Mouse (Mus musculus) gonadal fat pad, adult 2 months (tissue): ENCODE measurements around the gene Spns2. TPM values are rescaled to one million over a fixed set of nuclear protein-coding genes. Genes with fewer than 3 reads are reported as not detected.

ENCODE experiments used
- DNase-seq: peaks from one replicate; pipeline ENCODE4 v3.0.0-alpha.2; 2012; ENCODE audit warnings: low read depth
- polyA plus RNA-seq: library from polyadenylated mRNA; depleted of rRNA; stranded (reverse); fragments of >200 nt; gene quantifications from 2 replicates; pipeline ENCODE4 v1.2.3, GENCODE M21; 2012

The Spns2 gene
- polyA plus RNA-seq, 1 experiment, result 22.5 TPM

GRCm38 (mm10) chr11:72500139-72500538 lies 10.4 kb upstream of the Spns2 start:
- DNase-seq, result no peak

DNA sequence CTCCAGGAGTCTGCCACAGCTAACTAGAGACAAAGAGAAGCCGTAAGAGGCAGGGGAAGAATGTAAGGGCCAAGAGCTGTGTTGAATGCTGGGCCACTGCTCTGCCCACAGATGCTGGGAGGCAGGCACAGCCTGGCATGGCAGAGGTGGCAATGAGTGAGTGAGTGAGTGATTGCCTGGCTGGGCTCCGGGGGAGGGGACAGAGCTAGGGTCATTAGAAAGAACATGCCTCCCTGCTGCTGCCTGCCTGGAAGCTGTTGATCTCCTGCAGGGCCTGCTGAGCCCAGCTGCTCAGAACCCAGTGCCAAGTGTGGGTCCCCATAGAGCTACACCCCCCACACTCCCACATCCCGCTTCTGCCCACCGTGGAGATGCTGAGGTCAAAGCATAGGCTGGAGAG lies 7.7 kb upstream of the Spns2 start:
- DNase-seq, result no peak

- no peak for DNase-seq
Measured at GRCm38 (mm10) chr11:72496775-72497174, 7.1 kb upstream of the Spns2 start.

DNA sequence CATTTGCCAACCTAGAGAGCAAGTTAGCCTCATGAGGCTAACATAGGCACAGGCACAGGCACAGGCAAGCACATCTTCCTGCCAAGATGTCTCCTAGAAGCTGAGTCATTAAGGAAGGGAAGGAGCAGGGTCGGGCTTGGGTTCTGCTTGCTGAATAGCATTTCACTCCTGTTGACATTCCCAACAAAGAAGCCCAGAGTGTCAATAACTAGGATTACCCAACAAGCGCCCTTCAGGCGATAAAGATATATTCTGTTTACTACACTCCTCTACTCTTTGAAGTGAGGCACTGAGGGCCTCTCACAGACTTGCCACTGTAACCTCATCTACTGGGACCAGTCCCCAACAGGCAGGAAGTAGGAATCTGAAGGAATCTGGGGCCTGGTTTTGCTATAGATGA lies 6.4 kb upstream of the Spns2 start:
- DNase-seq, result no peak

DNA sequence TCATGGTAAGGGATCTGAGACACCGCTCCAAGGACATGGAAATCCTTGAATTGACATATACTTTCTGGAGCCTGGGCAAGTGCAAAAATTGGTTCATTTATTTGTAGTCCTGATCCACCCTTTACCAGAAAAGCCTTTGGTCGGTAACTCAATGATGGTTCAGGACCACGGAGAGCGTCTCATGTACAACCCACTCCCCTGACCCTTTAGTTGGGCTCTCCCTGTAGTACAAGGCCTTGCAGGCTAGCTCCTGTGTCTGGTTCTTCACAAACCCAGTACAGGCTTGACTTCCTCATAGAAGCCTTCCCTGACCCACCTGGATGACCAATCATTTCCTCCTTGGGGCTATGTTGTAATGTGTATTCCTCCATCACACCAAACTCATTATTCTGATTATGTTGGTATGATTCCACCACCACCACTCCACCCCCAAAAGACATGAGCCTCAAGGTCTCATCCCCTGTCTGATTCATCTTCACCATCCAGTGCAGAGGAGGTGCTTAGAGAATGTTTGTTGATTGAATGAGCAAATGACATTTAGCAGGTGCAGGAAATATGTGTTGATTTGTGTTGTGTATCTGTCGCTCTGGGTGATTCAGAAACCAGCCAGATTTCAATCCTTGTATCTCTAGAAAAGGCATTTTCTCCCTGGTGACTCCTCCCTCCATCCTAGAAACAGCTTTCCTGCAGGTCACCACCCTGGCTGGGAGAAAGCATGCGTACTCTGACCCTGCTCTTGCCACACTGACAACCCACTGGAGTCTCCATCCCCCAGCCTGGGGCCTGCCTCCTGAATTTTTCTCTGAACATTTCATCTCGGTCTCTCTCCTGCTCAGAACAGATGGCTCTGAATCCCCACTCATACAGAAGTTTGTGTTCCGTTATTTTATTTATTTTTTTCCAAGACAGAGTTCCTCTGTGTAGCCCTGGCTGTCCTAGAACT lies 4.6 kb upstream of the Spns2 start:
- no peak for DNase-seq

DNA sequence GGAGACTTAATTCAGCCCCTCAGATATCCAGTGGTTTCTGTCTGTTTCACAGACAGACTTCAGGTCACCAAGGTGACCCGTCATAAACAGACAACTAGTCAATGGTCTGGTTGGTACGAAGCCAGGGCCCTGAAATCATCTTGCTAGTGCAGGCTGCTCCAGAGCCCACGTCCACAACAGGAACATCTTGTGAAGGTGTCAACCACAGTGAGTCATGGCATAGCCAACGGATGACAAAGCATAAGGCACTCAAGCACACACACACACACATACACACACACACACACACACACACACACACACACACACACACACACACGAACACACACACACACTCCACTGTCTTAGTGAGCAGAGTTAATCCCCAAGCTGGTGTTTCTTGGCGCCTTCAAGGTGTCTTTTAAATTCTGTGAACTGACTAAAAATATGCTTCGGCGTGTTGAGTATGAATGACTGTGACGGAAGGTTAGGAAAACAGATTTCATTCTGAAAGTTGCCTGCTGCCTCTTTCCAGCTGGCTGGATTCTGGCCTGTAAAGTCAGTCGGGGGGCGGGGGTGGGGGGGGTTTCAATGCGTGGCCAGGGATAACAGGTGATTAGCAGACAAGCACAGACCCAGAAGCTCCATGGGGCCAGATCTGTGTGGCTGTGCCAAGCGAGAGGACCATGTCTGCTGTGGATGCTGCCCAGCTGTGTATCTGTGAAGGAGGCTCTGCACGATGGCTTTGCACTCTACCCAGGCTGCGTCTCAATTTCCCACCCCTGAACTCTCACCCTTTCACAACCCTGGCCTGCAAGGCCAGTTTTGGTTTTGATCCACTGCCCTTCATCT lies 1.6 kb upstream of the Spns2 start:
- no peak for DNase-seq

GRCm38 (mm10) chr11:72489397-72489796 lies 307 bp downstream of the Spns2 start:
- DNase-seq, result no peak

DNA sequence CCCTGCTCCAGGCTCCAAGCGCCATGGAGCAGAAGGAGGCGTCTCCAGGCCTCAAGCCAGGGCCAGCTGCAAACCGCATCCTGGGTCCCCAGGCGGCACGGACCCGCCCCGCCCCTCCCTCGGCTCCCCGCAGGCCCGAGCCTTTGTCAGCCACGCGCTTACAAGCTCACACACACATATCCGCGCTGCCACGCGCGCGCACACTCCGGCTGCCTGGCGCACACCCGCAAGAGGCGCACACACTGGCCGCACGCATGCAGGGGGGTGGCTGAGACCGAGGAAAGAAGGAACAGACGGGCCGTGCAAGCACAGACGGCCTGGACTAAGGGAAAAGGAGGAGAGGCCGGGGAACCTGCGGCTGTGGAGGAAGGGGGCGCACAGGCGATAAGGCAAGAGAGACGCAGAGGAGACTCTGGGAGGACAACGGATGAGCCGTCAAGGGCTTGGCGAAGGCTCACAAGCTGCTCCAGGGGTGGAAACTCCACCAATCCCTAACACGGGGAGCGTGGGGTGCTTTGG lies 892 bp downstream of the Spns2 start:
- no peak for DNase-seq

- no peak for DNase-seq
Measured at GRCm38 (mm10) chr11:72487739-72488138, 2.0 kb downstream of the Spns2 start.

GRCm38 (mm10) chr11:72487171-72487570 lies 2.5 kb downstream of the Spns2 start:
- DNase-seq, result no peak

DNA sequence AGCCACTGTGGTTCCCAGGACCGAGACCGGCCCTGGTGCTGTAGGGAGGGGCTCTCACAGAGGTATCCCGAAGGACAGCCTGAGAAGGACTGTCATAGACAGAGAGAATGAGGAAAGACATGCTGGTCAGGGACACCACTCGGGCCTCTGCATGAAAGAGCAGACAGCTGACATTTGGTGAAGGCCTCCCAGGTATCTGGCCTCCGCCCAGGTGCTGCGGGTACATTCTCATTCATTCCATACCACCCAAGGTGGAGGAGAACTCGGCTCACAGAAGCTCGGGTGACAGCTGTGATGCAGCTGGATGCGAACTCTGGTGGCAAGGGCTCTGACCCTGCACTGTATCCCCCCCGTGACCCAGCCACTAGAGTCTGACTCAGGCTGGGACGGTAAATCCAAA lies 3.7 kb downstream of the Spns2 start:
- no peak for DNase-seq

GRCm38 (mm10) chr11:72485157-72485556 lies 4.5 kb downstream of the Spns2 start:
- no peak for DNase-seq

DNA sequence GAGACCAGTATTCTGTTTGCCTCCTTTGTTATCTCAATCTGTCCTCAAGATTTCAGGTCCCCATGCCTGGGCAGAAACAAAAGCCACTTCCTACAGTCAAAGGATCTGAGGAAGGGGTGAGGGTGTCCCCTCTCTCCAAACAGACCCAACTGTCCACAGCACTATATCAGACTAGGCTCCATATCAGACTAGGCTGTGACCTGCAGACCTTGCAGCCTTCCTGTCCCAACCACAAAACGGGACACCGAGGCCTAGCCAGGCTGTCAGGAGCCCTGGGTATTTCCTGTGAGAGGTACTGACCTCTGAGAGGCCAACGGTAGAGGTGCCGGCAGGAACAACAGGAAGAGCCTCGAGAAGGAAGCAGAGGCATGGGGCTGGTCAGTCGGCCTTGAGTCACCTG lies 5.2 kb downstream of the Spns2 start:
- no peak for DNase-seq

- no peak for DNase-seq
Measured at GRCm38 (mm10) chr11:72481952-72482351, 7.8 kb downstream of the Spns2 start.

DNA sequence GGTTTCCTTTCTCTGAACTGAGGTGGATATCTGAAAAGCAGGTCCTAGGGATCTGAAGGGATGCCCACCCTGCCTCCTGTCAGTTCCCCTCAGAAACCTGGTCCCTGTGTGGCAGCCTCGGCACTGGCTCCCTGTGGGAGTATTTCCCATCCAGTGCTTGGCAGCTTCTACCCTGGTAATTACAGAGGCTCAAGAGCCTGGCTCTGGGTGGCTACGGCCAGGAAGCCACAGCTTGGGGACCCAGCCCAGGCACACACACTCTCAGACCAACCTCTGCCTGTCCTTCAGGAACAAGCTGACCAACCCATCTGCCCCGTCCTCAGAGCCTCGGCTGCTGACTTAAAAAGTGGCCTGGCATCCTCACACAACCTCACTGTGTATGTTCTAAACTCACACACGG lies 8.4 kb downstream of the Spns2 start:
- no peak for DNase-seq

- DNase-seq, result no peak
Measured at GRCm38 (mm10) chr11:72479499-72479898, 10.2 kb downstream of the Spns2 start.

DNA sequence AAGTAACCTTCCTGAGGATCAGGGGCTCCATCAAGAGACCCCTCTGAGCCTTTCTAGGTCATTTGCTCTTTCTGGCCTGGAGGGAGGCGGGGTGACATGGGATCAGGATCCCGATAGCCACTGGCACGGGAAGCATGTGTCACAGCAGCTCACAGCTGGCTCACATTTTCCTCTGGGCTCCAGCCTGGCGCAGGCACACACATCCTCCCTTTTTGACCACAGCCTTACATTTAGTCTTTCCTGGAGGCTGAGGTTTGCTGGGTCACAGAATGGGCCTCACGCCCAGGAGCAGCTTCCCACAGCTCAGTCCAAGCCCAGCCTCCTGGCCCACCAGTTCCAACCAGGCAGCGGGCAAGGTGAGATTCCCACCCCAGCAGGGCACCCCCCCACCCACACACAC lies 11.5 kb downstream of the Spns2 start:
- no peak for DNase-seq

DNA sequence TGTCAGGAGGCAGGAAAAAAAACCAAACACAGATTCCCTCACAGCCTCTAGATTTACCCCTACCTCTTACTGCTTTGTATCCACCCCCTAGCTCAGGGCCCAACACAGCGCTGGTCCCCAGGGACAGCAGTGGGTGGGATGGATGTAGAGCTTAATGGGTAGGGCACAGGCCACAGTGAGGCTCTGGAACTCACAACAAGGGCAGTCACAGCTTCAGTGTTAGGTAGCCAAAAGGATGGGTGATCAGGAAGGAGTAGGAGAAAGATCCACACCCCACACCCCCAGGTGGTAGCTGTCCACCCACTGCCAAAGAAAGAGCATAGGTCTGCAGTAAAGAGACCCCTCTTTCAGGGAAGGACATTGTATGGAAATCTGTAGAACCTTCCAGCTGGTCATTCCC lies 12.1 kb downstream of the Spns2 start:
- no peak for DNase-seq

GRCm38 (mm10) chr11:72477182-72477581 lies 12.5 kb downstream of the Spns2 start:
- DNase-seq, result no peak

- DNase-seq, result no peak
Measured at GRCm38 (mm10) chr11:72476074-72476625, 13.6 kb downstream of the Spns2 start.

DNA sequence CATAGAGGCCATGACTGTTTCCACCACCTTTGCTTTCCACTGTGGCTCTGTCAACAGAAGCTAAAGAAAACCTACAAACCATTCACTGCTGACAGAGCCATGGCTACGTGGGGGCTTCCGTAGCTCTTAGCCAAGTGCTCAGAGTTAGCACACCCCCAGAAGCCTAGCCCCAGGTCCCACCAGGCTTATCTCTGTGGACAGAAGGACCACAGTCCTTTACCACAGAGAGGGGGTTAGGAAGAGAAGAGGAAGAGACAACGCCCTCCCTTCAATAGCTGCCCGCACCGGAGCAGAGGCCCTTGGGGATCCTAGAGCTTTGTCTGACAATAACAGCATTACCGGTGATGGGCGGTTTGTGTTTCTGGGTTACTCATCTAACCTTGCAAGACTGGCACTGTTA lies 14.3 kb downstream of the Spns2 start:
- DNase-seq, result no peak

- DNase-seq, result no peak
Measured at GRCm38 (mm10) chr11:72474926-72475325, 14.8 kb downstream of the Spns2 start.
